Mouse (Mus musculus) cerebellum, adult 9-11 months (tissue): ENCODE measurements around the gene Aspdh.

Experiments
- DNase-seq: peaks from one replicate; pipeline ENCODE4 v3.0.0; 2022

Gene Aspdh

GRCm38 (mm10) chr7:44446070-44446855, 18.9 kb upstream of the Aspdh start:
- peak; percentile 78 for DNase-seq

GRCm38 (mm10) chr7:44453256-44453655, 11.9 kb upstream of the Aspdh start:
- no peak for DNase-seq

GRCm38 (mm10) chr7:44456302-44456701, 8.9 kb upstream of the Aspdh start:
- DNase-seq: peak; percentile 26

- peak; percentile 29 for DNase-seq
Observed at GRCm38 (mm10) chr7:44460067-44460466, 5.1 kb upstream of the Aspdh start.

- DNase-seq: peak; percentile 48
Observed at GRCm38 (mm10) chr7:44460767-44461502, 4.3 kb upstream of the Aspdh start.

DNA sequence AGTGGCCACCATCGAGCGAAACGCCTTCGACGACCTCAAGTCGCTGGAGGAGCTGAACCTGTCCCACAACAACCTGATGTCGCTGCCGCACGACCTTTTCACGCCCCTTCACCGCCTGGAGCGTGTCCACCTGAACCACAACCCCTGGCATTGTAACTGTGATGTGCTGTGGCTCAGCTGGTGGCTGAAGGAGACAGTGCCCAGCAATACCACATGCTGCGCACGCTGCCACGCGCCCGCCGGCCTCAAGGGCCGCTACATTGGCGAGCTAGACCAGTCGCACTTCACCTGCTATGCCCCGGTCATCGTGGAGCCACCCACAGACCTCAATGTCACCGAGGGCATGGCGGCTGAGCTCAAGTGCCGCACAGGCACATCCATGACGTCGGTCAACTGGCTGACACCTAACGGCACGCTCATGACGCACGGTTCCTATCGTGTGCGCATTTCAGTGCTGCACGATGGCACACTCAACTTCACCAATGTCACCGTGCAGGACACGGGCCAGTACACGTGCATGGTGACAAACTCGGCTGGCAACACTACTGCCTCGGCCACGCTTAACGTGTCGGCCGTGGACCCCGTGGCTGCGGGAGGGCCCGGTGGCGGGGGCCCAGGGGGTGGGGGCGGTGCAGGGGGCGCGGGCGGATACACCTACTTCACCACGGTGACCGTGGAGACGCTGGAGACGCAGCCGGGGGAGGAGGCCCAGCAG, 3.5 kb upstream of the Aspdh start:
- DNase-seq: peak; percentile 61

- peak; percentile 73 for DNase-seq
Observed at GRCm38 (mm10) chr7:44462218-44463055, 2.8 kb upstream of the Aspdh start.

GRCm38 (mm10) chr7:44463056-44463425, 2.1 kb upstream of the Aspdh start:
- peak; percentile 57 for DNase-seq

- DNase-seq: peak; percentile 63
Observed at GRCm38 (mm10) chr7:44463556-44464225, 1.5 kb upstream of the Aspdh start.

- peak; percentile 98 for DNase-seq
Observed at GRCm38 (mm10) chr7:44464511-44464910, 680 bp upstream of the Aspdh start.

GRCm38 (mm10) chr7:44466006-44466887, 1.1 kb downstream of the Aspdh start:
- peak; percentile 76 for DNase-seq

DNA sequence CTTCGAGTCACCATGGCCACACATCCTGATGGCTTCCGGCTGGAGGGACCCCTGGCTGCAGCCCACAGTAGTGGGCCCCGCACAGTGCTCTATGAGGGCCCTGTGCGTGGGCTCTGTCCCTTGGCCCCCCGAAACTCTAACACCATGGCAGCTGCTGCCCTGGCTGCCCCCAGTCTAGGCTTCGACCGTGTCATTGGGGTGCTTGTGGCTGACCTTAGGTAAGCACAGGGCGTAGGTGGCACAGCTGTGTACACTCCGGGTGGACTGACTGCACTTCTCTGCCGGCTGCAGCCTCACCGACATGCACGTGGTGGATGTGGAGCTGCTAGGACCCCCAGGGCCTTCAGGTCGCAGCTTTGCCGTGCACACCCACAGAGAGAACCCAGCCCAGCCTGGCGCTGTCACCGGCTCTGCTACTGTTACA, 1.7 kb downstream of the Aspdh start:
- DNase-seq: no peak

DNA sequence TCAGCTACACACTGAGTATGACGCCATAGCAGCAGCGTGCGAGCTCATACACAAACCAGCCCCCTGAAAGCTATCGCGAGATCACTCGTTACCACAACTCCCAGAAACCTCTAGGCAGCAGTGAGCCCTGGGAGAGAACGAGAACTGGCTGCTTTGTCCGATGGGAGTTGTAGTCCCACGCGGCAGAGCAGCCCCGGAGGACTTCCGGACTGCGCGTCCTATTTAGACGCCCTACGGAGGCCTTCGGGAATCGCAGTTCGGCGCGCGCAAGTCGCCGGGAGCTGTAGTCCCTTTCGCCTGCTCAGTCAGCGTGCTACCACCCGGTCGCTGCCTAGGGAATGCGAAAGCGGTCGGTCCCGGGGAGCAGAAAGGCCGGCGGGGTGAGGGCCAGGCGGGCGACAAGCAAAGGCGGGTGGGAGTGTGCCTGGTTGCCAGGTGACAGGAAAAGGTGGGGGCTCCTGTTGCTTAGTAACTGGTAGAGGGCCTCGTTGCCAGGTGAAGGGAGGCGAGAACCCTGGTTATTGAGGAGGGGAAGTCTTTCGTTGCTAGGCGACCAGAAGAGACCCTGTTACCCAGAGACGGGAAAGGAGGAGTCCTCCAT, 2.7 kb downstream of the Aspdh start, which contains the start of gene Josd2:
Josd2 (plus strand) TSS at position 170 of the 601 bp plus-strand sequence.
- DNase-seq: peak; percentile 98

GRCm38 (mm10) chr7:44468644-44469285, 3.6 kb downstream of the Aspdh start:
- no peak for DNase-seq

DNA sequence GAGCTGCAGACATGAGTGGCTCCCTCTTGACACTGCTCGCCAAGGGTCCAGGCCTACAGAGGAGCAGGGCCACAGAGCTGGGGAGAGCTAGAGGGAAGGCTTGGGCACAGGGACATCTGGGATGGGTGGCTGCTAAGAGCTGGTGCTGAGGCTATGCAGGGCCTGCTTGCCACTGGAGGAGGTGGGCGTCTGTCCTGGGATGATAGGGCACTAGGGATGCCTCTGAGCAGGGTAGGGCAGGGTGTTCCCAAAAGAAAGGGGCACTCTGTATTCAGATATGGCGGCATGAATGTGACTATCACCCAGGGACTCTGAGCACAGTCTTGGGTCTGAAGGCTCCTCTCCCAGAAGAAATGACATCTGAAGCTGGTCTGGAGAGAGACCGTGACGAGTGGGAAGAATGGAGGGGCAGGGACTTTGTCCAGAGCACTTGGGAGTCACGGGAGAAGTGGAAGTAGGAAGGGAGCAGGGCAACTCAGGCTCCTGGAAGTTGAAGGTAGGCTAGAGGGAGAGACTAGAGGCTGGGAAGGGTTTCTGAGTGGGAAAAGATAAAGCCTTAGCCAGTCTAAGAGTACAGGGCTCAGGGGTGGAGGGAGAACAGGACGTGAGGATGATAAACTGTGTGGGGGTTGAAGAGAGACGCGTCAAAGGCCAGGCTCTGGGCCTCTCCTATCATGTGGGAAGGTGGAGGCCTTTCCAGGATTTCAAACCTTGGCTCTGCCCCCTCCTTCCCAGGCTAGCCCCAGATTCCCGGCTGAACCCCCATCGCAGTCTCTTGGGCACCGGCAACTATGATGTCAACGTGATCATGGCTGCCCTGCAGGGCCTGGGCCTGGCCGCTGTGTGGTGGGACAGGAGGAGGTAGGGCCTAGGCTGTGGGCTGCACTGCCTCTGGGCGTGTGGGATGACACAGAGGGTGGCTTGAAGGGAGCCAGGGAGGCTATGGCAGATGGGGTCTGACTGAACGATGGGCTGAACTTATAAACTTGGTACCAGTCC, 4.8 kb downstream of the Aspdh start:
- DNase-seq: peak; percentile 59

DNA sequence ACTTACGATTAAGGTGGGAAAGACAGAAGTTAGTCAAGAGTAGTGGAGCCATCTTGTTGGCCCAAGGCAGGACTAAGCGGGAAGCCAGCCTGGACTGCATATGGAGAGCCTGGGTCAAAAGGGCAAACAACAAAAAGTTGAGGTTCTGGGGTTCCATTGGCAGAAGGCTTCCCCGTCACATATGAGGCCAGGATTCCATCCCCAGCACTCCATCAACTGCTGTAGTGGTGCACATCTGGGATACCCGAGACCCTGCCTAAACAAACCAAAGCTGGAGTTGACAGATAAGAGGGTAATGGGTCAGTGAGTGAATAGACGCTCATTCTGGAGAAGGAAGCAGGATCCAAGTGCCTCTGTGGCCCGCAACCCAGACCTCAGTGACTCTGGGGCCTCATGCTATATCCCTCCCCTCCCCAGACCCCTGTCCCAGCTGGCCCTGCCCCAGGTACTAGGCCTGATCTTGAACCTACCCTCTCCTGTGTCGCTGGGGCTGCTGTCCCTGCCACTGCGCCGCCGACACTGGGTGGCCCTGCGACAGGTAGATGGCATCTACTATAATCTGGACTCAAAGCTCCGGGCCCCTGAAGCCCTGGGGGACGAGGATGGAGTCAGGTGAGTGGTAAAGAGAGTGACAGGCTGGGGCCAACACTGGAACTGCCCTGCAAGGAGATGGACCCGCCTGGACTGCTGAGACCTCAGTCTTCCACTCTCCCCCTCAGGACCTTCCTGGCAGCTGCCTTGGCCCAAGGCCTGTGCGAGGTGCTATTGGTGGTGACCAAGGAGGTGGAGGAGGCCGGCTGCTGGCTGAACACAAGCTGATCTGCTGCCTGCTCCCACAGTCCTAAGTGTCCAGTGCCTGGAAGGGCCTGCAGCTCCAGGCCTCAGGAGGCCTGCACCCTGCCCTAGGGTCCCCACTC, 5.8 kb downstream of the Aspdh start:
- DNase-seq: peak; percentile 58

DNA sequence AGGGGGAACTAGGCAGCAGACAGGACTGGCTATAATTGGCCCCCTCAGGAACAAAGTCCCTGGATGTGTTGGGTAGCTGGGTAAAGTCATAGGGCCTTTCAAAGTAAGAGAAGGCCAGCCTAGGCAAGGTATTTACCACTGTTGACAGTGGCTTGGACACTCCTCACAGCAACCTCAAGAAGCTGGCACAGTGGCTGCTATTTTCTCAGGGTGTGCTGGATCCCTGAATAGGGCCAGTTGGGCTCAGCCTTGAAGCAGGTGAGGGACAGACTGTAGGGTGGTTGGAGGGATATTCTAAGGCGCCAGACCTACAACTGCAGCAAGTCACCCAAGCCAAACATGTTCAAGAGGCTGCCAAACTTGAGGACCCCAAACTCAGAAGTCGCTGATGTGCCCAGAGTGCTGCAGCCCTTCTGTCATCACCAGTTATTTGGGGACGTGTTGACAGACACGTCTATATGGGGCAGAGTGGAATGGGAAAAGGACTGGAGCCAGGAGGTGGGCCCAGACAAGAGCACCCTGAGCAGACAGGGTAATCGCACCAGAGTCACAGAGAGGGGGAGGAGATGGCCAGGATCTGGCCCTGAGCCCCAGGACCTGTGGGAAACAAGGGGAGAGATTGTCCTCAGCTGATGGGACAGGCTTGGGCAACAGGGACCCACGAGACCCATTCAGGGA, 6.8 kb downstream of the Aspdh start:
- peak; percentile 57 for DNase-seq
